Mouse (Mus musculus) liver, embryonic 14.5 days (tissue): ENCODE measurements at regions not wholly inside any gene's neighbourhood (a gene's known extent, or its start where the extent isn't known, plus 50 kb on each side); places are given as distances from the start of the nearest gene placed in this dataset.

ENCODE experiments used
- ATAC-seq: fragments of 200-750 bp; cut with Nextera tagmentation; 2 replicates; pipeline ENCODE4 v1.8.0; 2017; ENCODE audit warnings: moderate number of reproducible peaks, mild to moderate bottlenecking, moderate library complexity; ENCODE audit not compliant: insufficient read depth
- DNase-seq, 3 experiments: peaks; one replicate each; pipeline ENCODE4 v3.0.0-alpha.2; 2012 to 2013; ENCODE audit warnings: low read depth in 3 of 3, low spot score in 3 of 3
- H3K27ac ChIP-seq: fragments of 300-500 bp; sonication (generic); 2 replicates; pipeline ENCODE4 v1.5.1; 2014; ENCODE audit warnings: moderate library complexity, mild to moderate bottlenecking, control low read depth, inconsistent platforms
- H3K27me3 ChIP-seq: fragments of 300-500 bp; sonication (generic); 2 replicates; pipeline ENCODE4 v1.6.1; 2014; ENCODE audit warnings: mild to moderate bottlenecking, low read length, moderate library complexity; ENCODE audit not compliant: control insufficient read depth, insufficient read depth
- H3K36me3 ChIP-seq: fragments of 300-500 bp; sonication (generic); replicated peaks from 2 replicates; pipeline ENCODE4 v1.6.1; 2014; ENCODE audit warnings: low read depth; ENCODE audit not compliant: control insufficient read depth, insufficient read depth
- H3K4me1 ChIP-seq, 2 experiments: fragments of 200-500 bp in 1 of 2; fragments of 300-500 bp in 1 of 2; sonication (generic) in 1 of 2; replicated peaks; 2 replicates each; pipeline ENCODE4 v1.6.1; 2012 to 2014; ENCODE audit warnings: antibody characterized with exemption in 1 of 2, inconsistent platforms in 1 of 2, low read length in 1 of 2; ENCODE audit not compliant: control insufficient read depth in 2 of 2, insufficient read depth in 2 of 2
- H3K4me2 ChIP-seq: fragments of 300-500 bp; sonication (generic); 2 replicates; pipeline ENCODE4 v1.6.1; 2014; ENCODE audit warnings: low read depth, mild to moderate bottlenecking, control low read depth, moderate library complexity
- H3K4me3 ChIP-seq, 2 experiments: fragments of 200-500 bp in 1 of 2; fragments of 300-500 bp in 1 of 2; sonication (generic) in 1 of 2; 2 replicates each; pipeline ENCODE4 v1.5.1; 2012 to 2014; ENCODE audit warnings: low read depth in 2 of 2, low read length in 2 of 2, mild to moderate bottlenecking in 2 of 2, control low read depth in 1 of 2, inconsistent platforms in 1 of 2, moderate library complexity in 1 of 2; ENCODE audit not compliant: insufficient read depth in 1 of 2
- H3K9ac ChIP-seq: fragments of 300-500 bp; sonication (generic); replicated peaks from 2 replicates; pipeline ENCODE4 v1.6.1; 2014; ENCODE audit warnings: mild to moderate bottlenecking, control low read depth, moderate library complexity
- H3K9me3 ChIP-seq: fragments of 300-500 bp; sonication (generic); 2 replicates; pipeline ENCODE4 v1.6.1; 2016; ENCODE audit warnings: low read length, mixed read lengths; ENCODE audit not compliant: control insufficient read depth
- CTCF ChIP-seq: IDR thresholded peaks from 2 replicates; pipeline ENCODE4 v1.5.1; 2016; ENCODE audit warnings: antibody characterized with exemption, low read depth, control low read depth
- EP300 ChIP-seq: IDR thresholded peaks from 2 replicates; pipeline ENCODE4 v1.6.1; 2016; ENCODE audit warnings: antibody characterized with exemption, low read depth
- WGBS: fragments of 180-500 bp; shearing (Covaris S2); extraction: QIAGEN DNeasy Blood & Tissue Kit; methylation state at CpG from one replicate; pipeline ENCODE4 v1.1.7; 2014; ENCODE audit not compliant: insufficient replicate concordance; 5-methylcytosine and 5-hydroxymethylcytosine counted together

- no peak overlapping the region for H3K9ac ChIP-seq
- ATAC-seq = no peak
- no peaks in the 10 kb centered on the region for H3K27me3 ChIP-seq
Measured at GRCm38 (mm10) chr16:30879878-30880277, 201.4 kb downstream of the Xxylt1 start.

GRCm38 (mm10) chr16:30880682-30881081 is 200.6 kb downstream of the Xxylt1 start:
- Histone ChIP-seq H3K4me1 (no peaks in the 10 kb centered on the region), H3K27ac (no peak overlapping the region), H3K36me3 (no peaks in the 10 kb centered on the region), H3K27me3 (no peaks in the 10 kb centered on the region), H3K9ac (no peak overlapping the region), H3K9me3 (no peaks in the 10 kb centered on the region), H3K4me3 (no peak overlapping the region), H3K4me2 (no peak overlapping the region)
- no peak for ATAC-seq
- 68% methylated on average over 3 of the region's 3 CpGs for WGBS
- TF ChIP-seq CTCF = no peak
- no peak for TF ChIP-seq EP300
- DNase-seq = no peak

More at GRCm38 (mm10) chr16:30879878-30880277, 201.4 kb downstream of the Xxylt1 start:
- TF ChIP-seq EP300 = no peak
- no peak for TF ChIP-seq CTCF
- Histone ChIP-seq H3K4me3 (no peak overlapping the region), H3K36me3 (no peaks in the 10 kb centered on the region), H3K4me2 (no peak overlapping the region), H3K4me1 (no peaks in the 10 kb centered on the region), H3K9me3 (no peaks in the 10 kb centered on the region), H3K27ac (no peak overlapping the region)
- WGBS = 58% methylated on average over 1 of the region's 1 CpGs
- DNase-seq = no peak

GRCm38 (mm10) chr16:30881186-30881585 is 200.0 kb downstream of the Xxylt1 start:
- TF ChIP-seq CTCF = no peak
- TF ChIP-seq EP300 = no peak
- DNase-seq (no peak), ATAC-seq (no peak)
- WGBS = 58% methylated on average over 5 of the region's 5 CpGs
- no peaks in the 10 kb centered on the region for H3K4me1 ChIP-seq
- H3K4me3 ChIP-seq = no peak overlapping the region
- no peaks in the 10 kb centered on the region for H3K9me3 ChIP-seq
- H3K27ac ChIP-seq = no peak overlapping the region
- no peak overlapping the region for H3K4me2 ChIP-seq
- no peaks in the 10 kb centered on the region for H3K36me3 ChIP-seq
- H3K27me3 ChIP-seq = no peaks in the 10 kb centered on the region
- no peak overlapping the region for H3K9ac ChIP-seq

- no peaks in the 10 kb centered on the region for H3K4me1 ChIP-seq
- no peak for TF ChIP-seq EP300
- no peak for TF ChIP-seq CTCF
- no peak for ATAC-seq
- H3K4me2 ChIP-seq = no peak overlapping the region
- H3K36me3 ChIP-seq = no peaks in the 10 kb centered on the region
- WGBS = 57% methylated on average over 13 of the region's 13 CpGs
- H3K27ac ChIP-seq = no peak overlapping the region
- no peak overlapping the region for H3K4me3 ChIP-seq
- no peaks in the 10 kb centered on the region for H3K9me3 ChIP-seq
- DNase-seq = no peak
- H3K9ac ChIP-seq = no peak overlapping the region
- H3K27me3 ChIP-seq = no peaks in the 10 kb centered on the region
Measured at GRCm38 (mm10) chr16:30883490-30884188, 197.6 kb downstream of the Xxylt1 start.

- no peaks in the 10 kb centered on the region for H3K9me3 ChIP-seq
- DNase-seq (no peak), ATAC-seq (no peak)
- H3K27ac ChIP-seq = no peak overlapping the region
- H3K4me3 ChIP-seq = no peak overlapping the region
- no peaks in the 10 kb centered on the region for H3K36me3 ChIP-seq
- no peak overlapping the region for H3K4me2 ChIP-seq
- H3K9ac ChIP-seq = no peak overlapping the region
- no peaks in the 10 kb centered on the region for H3K27me3 ChIP-seq
- TF ChIP-seq CTCF = no peak
- TF ChIP-seq EP300 = no peak
- no peaks in the 10 kb centered on the region for H3K4me1 ChIP-seq
- 44% methylated on average over 6 of the region's 6 CpGs for WGBS
Measured at GRCm38 (mm10) chr16:30884189-30884551, 197.1 kb downstream of the Xxylt1 start.
